Mouse (Mus musculus) C3H10T1/2 (cell line): ENCODE results near the gene Gad1. TPM values are rescaled to one million over a fixed set of nuclear protein-coding genes. Genes with fewer than 3 reads are reported as not detected.

Source experiments
- polyA plus RNA-seq, 2 experiments: library from polyadenylated mRNA; unstranded; fragments of >200 nt; fragmentation: generic; extraction: Trizol; gene quantifications; one replicate each; pipeline ENCODE4 v1.2.1; 2012; ENCODE audit warnings: missing spikeins in 2 of 2

Gad1 gene
- polyA plus RNA-seq, result not detected

GRCm38 (mm10) chr2:70552772-70553171, at the start of gene Gad1:
Gene Gad1 (plus strand): TSS chr2:70553072.

GRCm38 (mm10) chr2:70508496-70508895, 44.4 kb upstream of the Gad1 start, which contains the start of gene Erich2:
Gene Erich2 (plus strand): TSS chr2:70508819.

Other genes starting within 250 kb of the Gad1 start
- gene Sp5, start 78.1 kb upstream of the Gad1 start, polyA plus RNA-seq, result not detected
- under 1 TPM; 0.34 to 0.80 TPM for gene Erich2, start 44.3 kb upstream of the Gad1 start, polyA plus RNA-seq
- 10 to 100 TPM; 70.4 to 90.4 TPM for gene Gorasp2, start 108.5 kb downstream of the Gad1 start, polyA plus RNA-seq
- gene Gm26558, start 109.0 kb downstream of the Gad1 start, polyA plus RNA-seq, result 1 to 10 TPM in 1 of 2 experiments, under 1 TPM in 1; 0.76 to 1.6 TPM